Mouse (Mus musculus) neural tube, embryonic 14.5 days (tissue): ENCODE measurements at regions not wholly inside any gene's neighbourhood (a gene's known extent, or its start where the extent isn't known, plus 50 kb on each side); places are given as distances from the start of the nearest gene placed in this dataset.

ENCODE experiments used
- ATAC-seq: fragments of 200-750 bp; cut with Nextera tagmentation; 2 replicates; pipeline ENCODE4 v1.8.0; 2017; ENCODE audit warnings: low read depth, mild to moderate bottlenecking, moderate TSS enrichment, moderate library complexity
- H3K27ac ChIP-seq: fragments of 300-500 bp; sonication (generic); 2 replicates; pipeline ENCODE4 v1.5.1; 2014; ENCODE audit warnings: low read depth, mild to moderate bottlenecking, control low read depth, low read length, moderate library complexity, mixed read lengths
- H3K27me3 ChIP-seq: fragments of 300-500 bp; sonication (generic); 2 replicates; pipeline ENCODE4 v1.6.1; 2014; ENCODE audit warnings: low read length; ENCODE audit not compliant: control insufficient read depth, insufficient read depth
- H3K36me3 ChIP-seq: fragments of 300-500 bp; sonication (generic); 2 replicates; pipeline ENCODE4 v1.6.1; 2014; ENCODE audit warnings: low read length, mixed read lengths; ENCODE audit not compliant: control insufficient read depth, insufficient read depth
- H3K4me1 ChIP-seq: fragments of 300-500 bp; sonication (generic); 2 replicates; pipeline ENCODE4 v1.6.1; 2014; ENCODE audit warnings: low read length; ENCODE audit not compliant: control insufficient read depth, insufficient read depth
- H3K4me2 ChIP-seq: fragments of 300-500 bp; sonication (generic); 2 replicates; pipeline ENCODE4 v1.6.1; 2014; ENCODE audit warnings: mild to moderate bottlenecking, low read depth, low read length, control low read depth
- H3K4me3 ChIP-seq: fragments of 300-500 bp; sonication (generic); 2 replicates; pipeline ENCODE4 v1.5.1; 2014; ENCODE audit warnings: low read depth, low read length, control low read depth, mixed read lengths
- H3K9ac ChIP-seq: fragments of 300-500 bp; sonication (generic); replicated peaks from 2 replicates; pipeline ENCODE4 v1.6.1; 2014; ENCODE audit warnings: low read depth, mild to moderate bottlenecking, control low read depth, low read length, mixed read lengths
- H3K9me3 ChIP-seq: fragments of 300-500 bp; sonication (generic); 2 replicates; pipeline ENCODE4 v1.6.1; 2016; ENCODE audit warnings: low read length; ENCODE audit not compliant: control insufficient read depth
- WGBS: fragments of 180-500 bp; shearing (Covaris S2); extraction: QIAGEN DNeasy Blood & Tissue Kit; methylation state at CpG from one replicate; pipeline ENCODE4 v1.1.7; 2014; 5-methylcytosine and 5-hydroxymethylcytosine counted together

DNA sequence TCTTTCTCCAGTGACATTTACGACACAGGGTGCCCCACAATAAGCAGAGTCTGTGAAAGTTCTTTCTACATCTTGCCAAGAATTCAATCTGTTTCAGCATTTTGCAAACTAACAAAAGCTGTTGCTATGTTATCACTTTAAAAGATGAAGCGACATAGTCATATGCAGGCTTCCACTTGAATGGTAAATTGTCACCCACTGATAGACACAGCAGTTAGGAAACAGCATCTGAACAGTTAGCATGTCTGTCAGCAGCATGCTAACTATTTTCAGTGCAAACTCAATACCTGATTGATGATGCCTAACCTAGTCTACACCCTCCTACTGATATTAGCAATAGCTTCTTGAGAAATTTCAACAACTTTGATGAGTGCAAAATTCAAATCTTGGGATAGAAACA lies 1348.1 kb upstream of the Gm7489 start:
- 93% methylated on average over 2 of the region's 2 CpGs for WGBS
- H3K4me1 ChIP-seq = no peaks in the 10 kb centered on the region
- ATAC-seq = no peak

DNA sequence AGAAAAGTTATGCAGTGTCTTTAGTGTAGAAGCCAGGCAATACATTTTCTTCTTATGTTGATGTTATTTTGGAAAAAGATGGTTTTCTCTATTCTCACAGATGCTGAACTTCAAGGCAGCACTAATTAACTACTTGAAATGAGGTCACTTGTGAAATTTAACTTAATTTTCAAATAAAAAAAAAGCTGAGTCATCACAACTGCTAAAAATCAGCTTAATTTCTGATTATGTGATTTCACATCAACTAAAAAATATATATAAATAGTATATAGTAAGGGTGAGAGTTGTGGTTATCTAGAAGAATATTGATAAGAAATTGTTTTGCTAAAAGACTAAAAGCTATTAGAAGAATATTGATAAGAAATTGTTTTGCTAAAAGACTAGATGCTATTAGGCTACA lies 1326.0 kb upstream of the Gm7489 start:
- Histone ChIP-seq H3K4me3 (no peak overlapping the region), H3K9me3 (no peaks in the 10 kb centered on the region), H3K4me2 (no peak overlapping the region), H3K9ac (no peak overlapping the region), H3K36me3 (no peaks in the 10 kb centered on the region), H3K27ac (no peak overlapping the region), H3K4me1 (no peaks in the 10 kb centered on the region), H3K27me3 (no peaks in the 10 kb centered on the region)
- ATAC-seq = no peak

More for the DNA sequence above, 1348.1 kb upstream of the Gm7489 start:
- no peak overlapping the region for H3K9ac ChIP-seq
- H3K27ac ChIP-seq = no peak overlapping the region
- H3K4me3 ChIP-seq = no peak overlapping the region
- no peaks in the 10 kb centered on the region for H3K9me3 ChIP-seq
- H3K36me3 ChIP-seq = no peaks in the 10 kb centered on the region
- no peaks in the 10 kb centered on the region for H3K27me3 ChIP-seq
- no peak overlapping the region for H3K4me2 ChIP-seq

DNA sequence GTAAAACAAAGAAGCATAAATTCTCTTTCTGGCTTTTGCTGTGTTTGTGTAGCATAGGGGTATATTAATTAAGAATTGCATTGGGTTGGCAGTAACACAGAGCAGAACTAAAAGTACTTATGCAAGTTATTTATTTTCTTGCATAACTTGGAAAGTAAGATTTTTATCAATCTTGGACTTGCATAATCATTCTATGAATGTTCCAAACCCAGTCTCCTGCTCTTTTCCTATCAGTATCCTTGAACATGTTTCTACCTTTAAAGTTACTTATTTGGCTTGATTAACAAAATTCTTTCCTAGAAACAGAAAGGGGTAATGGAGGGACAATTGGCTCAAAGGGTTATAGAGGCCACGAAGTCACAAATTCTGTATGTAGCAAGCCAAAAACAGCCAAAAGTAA lies 1320.6 kb upstream of the Gm7489 start:
- H3K9ac ChIP-seq = no peak overlapping the region
- no peaks in the 10 kb centered on the region for H3K27me3 ChIP-seq
- H3K4me2 ChIP-seq = no peak overlapping the region
- no peak for ATAC-seq
- H3K4me1 ChIP-seq = no peaks in the 10 kb centered on the region
- no peaks in the 10 kb centered on the region for H3K36me3 ChIP-seq
- H3K4me3 ChIP-seq = no peak overlapping the region
- no peak overlapping the region for H3K27ac ChIP-seq
- no peaks in the 10 kb centered on the region for H3K9me3 ChIP-seq
- WGBS = 95% methylated on average over 1 of the region's 1 CpGs

DNA sequence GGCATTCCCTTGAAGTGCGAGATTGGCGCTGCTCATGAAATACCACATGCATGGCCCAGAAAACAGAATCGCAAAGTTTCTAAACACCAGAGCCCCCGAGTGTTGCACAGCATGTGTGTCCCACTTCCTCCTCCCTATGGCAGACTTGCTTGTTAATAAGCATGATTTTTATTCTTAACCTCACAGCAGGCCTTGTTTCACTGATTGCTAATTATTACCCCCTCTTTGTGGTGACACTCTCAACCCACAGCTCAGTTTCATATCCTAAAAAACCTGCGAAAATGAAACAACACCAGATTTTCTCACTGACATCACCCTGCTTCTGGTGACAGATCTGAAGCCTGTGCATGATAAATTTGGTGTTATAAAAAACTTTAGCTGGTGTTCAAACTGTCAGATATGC lies 1319.3 kb upstream of the Gm7489 start:
- H3K4me1 ChIP-seq = no peaks in the 10 kb centered on the region
- H3K9ac ChIP-seq = no peak overlapping the region
- no peak overlapping the region for H3K4me3 ChIP-seq
- H3K27ac ChIP-seq = no peak overlapping the region
- 80% methylated on average over 5 of the region's 5 CpGs for WGBS
- H3K27me3 ChIP-seq = no peaks in the 10 kb centered on the region
- ATAC-seq = no peak
- H3K36me3 ChIP-seq = no peaks in the 10 kb centered on the region
- no peaks in the 10 kb centered on the region for H3K9me3 ChIP-seq
- H3K4me2 ChIP-seq = no peak overlapping the region

DNA sequence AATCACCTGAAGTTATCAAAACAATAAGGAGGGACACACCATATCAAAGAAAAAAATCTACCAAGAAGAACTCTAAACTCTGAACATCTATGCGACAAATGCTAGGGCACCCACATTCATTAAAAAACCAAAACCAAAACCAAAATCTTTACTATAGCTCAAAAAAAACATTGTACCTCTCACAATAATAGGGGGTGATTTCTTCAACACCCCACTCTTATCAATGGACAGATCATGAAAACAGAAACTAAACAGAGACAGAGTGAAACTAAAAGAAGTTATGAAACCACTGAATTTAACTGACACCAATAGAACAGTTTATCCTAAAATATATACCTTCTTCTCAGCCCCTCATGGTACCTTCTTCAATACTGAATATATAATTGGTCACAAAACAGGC lies 1314.5 kb upstream of the Gm7489 start:
- Histone ChIP-seq H3K4me2 (no peak overlapping the region), H3K4me1 (no peaks in the 10 kb centered on the region), H3K36me3 (no peaks in the 10 kb centered on the region), H3K9ac (no peak overlapping the region), H3K27me3 (no peaks in the 10 kb centered on the region), H3K9me3 (no peaks in the 10 kb centered on the region), H3K4me3 (no peak overlapping the region), H3K27ac (no peak overlapping the region)
- no peak for ATAC-seq
- 93% methylated on average over 1 of the region's 1 CpGs for WGBS

DNA sequence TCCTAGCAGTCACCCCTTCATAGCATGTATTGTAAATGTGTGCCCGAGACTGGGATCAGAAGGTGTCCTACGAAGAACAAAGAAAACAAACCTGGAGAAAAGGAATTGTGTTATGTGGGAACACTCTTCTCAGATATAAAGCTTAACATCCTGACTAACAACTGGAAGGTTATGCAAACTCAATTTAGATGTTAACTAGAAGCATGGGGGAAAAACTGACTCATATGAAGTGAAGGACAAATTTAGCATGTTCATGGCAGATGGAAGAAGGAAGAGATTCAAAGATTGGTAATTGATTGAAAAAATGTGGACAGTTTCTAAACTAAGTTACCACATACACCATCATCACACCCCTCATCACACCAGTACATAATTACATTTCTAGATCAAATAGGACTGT lies 1307.1 kb upstream of the Gm7489 start:
- ATAC-seq = no peak

DNA sequence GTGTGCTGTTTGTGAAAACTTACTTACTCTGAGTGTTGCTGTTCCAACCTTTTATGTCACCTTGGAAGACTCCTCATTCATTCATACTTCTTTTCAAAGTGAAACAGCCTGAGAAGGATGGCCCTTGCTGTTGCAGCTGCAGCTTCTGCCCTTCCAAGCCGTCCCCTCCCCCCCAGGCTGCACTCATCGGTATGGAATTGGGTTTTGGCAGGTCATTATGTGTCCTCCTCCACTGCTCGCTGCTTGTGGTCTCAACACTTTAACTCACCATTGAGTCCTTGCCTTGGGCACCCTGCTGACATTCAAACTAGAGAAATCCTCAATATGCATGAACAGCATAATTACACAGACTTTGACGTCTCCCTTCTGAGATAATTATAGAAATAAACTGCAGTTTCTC lies 1295.3 kb upstream of the Gm7489 start:
- Histone ChIP-seq H3K36me3 (no peaks in the 10 kb centered on the region), H3K4me1 (no peaks in the 10 kb centered on the region), H3K4me3 (no peak overlapping the region), H3K27me3 (no peaks in the 10 kb centered on the region), H3K4me2 (no peak overlapping the region), H3K9me3 (no peaks in the 10 kb centered on the region), H3K27ac (no peak overlapping the region), H3K9ac (no peak overlapping the region)
- WGBS = 22% methylated on average over 4 of the region's 4 CpGs
- peak; percentile 54; the same call in 1 of the 2 replicates for ATAC-seq

More for the DNA sequence above, 1307.1 kb upstream of the Gm7489 start:
- Histone ChIP-seq H3K4me1 (no peaks in the 10 kb centered on the region), H3K4me2 (no peak overlapping the region), H3K9ac (no peak overlapping the region), H3K27me3 (no peaks in the 10 kb centered on the region), H3K36me3 (no peaks in the 10 kb centered on the region), H3K4me3 (no peak overlapping the region), H3K9me3 (no peaks in the 10 kb centered on the region), H3K27ac (no peak overlapping the region)
- WGBS = 90% methylated on average over 2 of the region's 2 CpGs

DNA sequence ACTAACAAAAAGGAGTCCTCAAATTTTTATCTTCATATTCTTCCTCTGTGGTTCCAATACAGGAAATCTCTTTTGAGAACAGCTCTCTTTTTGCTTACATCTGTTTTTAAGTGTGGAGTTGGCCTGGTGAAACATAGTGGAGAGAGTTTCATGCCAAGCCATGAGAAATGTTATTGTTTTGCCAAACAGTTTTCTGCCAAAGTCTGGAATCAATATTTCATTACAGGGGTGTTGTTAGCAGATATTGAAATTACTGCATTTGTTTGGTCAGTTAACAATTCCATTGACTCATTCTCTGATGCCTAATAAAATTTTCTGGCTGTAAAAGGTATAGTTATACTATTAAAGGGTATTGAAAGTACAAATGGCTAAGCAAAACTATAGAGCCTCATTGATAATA lies 1285.2 kb upstream of the Gm7489 start:
- ATAC-seq = no peak
- Histone ChIP-seq H3K36me3 (no peaks in the 10 kb centered on the region), H3K9ac (no peak overlapping the region), H3K9me3 (no peaks in the 10 kb centered on the region), H3K4me2 (no peak overlapping the region), H3K4me1 (no peaks in the 10 kb centered on the region), H3K4me3 (no peak overlapping the region), H3K27ac (no peak overlapping the region), H3K27me3 (no peaks in the 10 kb centered on the region)

DNA sequence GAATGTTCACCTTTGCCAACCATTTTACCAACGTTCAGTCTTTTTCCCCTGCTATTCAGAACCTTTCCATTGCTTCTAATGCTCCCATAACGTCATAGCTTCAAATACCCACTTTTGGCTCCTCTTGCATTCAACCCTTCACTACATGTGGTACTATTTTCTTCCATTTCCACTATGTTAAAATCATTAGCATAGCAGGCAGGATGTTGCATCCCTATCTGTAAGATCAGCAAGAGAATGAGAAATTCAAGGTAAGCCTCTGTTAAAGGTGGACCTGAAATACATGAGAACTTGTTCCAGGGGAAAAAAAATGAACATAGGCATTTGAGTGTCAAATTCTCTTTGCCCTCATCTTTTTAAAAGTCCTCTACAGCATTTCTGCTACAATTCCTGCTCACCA lies 1284.7 kb upstream of the Gm7489 start:
- H3K4me1 ChIP-seq = no peaks in the 10 kb centered on the region
- 79% methylated on average over 2 of the region's 2 CpGs for WGBS
- no peaks in the 10 kb centered on the region for H3K27me3 ChIP-seq
- no peak overlapping the region for H3K27ac ChIP-seq
- H3K4me2 ChIP-seq = no peak overlapping the region
- ATAC-seq = no peak
- H3K4me3 ChIP-seq = no peak overlapping the region
- no peaks in the 10 kb centered on the region for H3K9me3 ChIP-seq
- H3K36me3 ChIP-seq = no peaks in the 10 kb centered on the region
- H3K9ac ChIP-seq = no peak overlapping the region

DNA sequence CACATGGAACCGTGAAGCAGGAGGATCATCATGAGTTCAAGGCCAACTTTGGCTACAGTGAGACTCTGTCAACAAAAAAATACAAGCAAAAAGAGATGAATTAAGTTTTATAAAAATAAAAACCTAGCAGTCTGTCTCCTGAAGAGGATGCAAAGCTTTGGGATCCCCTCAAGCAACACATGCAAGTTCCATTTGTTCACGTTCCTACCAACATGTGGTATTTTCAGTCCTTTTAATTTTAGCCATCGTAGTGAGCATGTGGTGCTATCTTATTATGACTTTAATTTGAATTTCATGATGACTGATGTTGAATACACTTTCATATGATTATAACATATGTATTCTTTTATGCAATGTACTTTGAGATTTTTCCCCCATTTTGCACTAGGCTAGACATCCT lies 1244.9 kb upstream of the Gm7489 start:
- 95% methylated on average over 3 of the region's 3 CpGs for WGBS
- Histone ChIP-seq H3K27me3 (no peaks in the 10 kb centered on the region), H3K4me3 (no peak overlapping the region), H3K9ac (no peak overlapping the region), H3K4me2 (no peak overlapping the region), H3K27ac (no peak overlapping the region), H3K36me3 (no peaks in the 10 kb centered on the region), H3K9me3 (no peaks in the 10 kb centered on the region), H3K4me1 (no peaks in the 10 kb centered on the region)
- ATAC-seq = no peak
